Mouse (Mus musculus) limb, embryonic 13.5 days (tissue): Measurements from ENCODE around the gene Nme3. TPM values are rescaled to one million over a fixed set of nuclear protein-coding genes. Genes with fewer than 3 reads are reported as not detected.

Source experiments
- ATAC-seq: fragments of 200-750 bp; cut with Nextera tagmentation; 2 replicates; pipeline ENCODE4 v1.8.0; 2017; ENCODE audit warnings: low read depth, moderate number of reproducible peaks, moderate TSS enrichment; ENCODE audit not compliant: low FRiP score
- H3K27ac ChIP-seq: fragments of 300-500 bp; sonication (generic); 2 replicates; pipeline ENCODE4 v1.5.1; 2015; ENCODE audit warnings: inconsistent platforms, mild to moderate bottlenecking, moderate library complexity
- H3K27me3 ChIP-seq: fragments of 300-500 bp; sonication (generic); 2 replicates; pipeline ENCODE4 v1.6.1; 2015; ENCODE audit warnings: mild to moderate bottlenecking, inconsistent platforms
- H3K36me3 ChIP-seq: fragments of 300-500 bp; sonication (generic); 2 replicates; pipeline ENCODE4 v1.6.1; 2015; ENCODE audit warnings: inconsistent platforms, mild to moderate bottlenecking, moderate library complexity
- H3K4me1 ChIP-seq: fragments of 300-500 bp; sonication (generic); 2 replicates; pipeline ENCODE4 v1.6.1; 2015; ENCODE audit warnings: inconsistent platforms
- H3K4me2 ChIP-seq: fragments of 300-500 bp; sonication (generic); replicated peaks from 2 replicates; pipeline ENCODE4 v1.6.1; 2015; ENCODE audit warnings: inconsistent platforms, mild to moderate bottlenecking, moderate library complexity
- H3K4me3 ChIP-seq: fragments of 300-500 bp; sonication (generic); 2 replicates; pipeline ENCODE4 v1.5.1; 2015; ENCODE audit warnings: moderate library complexity, mild to moderate bottlenecking, inconsistent platforms
- H3K9ac ChIP-seq: fragments of 300-500 bp; sonication (generic); 2 replicates; pipeline ENCODE4 v1.6.1; 2015; ENCODE audit warnings: mild to moderate bottlenecking, inconsistent platforms
- H3K9me3 ChIP-seq: fragments of 300-500 bp; sonication (generic); 2 replicates; pipeline ENCODE4 v1.6.1; 2016; ENCODE audit warnings: inconsistent platforms
- WGBS: fragments of 180-500 bp; shearing (Covaris S2); methylation state at CpG from one replicate; pipeline ENCODE4 v1.1.7; 2015; 5-methylcytosine and 5-hydroxymethylcytosine counted together
- polyA plus RNA-seq: library from polyadenylated mRNA; unstranded; fragments of >200 nt; fragmentation: Nextera tagmentation; extraction: Ambion mirVana; gene quantifications from 2 replicates; pipeline ENCODE4 v1.2.1, GENCODE M21; 2015

Nme3 gene
- polyA plus RNA-seq, 1 experiment from 2014 or later = 38.2 TPM

- Histone ChIP-seq H3K27me3 (no peaks in the 10 kb centered on the region), H3K4me3 (peak overlapping the region; percentile 76), H3K27ac (no peak overlapping the region), H3K9ac (peak overlapping the region; percentile 72), H3K9me3 (no peaks in the 10 kb centered on the region), H3K36me3 (peaks cover 32% of the 10 kb centered on the region), H3K4me1 (peaks cover 25% of the 10 kb centered on the region), H3K4me2 (peak overlapping the region; percentile 94)
- WGBS = 27% methylated on average over 22 of the region's 22 CpGs
- ATAC-seq = no peak
These were observed 10.8 kb upstream of the Nme3 start for GRCm38 (mm10) chr17:24885356-24886133.

- ATAC-seq = peak; percentile 97
- Histone ChIP-seq H3K27me3 (no peaks in the 10 kb centered on the region), H3K36me3 (peaks cover 40% of the 10 kb centered on the region), H3K4me1 (peaks cover 25% of the 10 kb centered on the region), H3K4me2 (peak within 1 kb of the TSS; percentile 98), H3K4me3 (peak within 1 kb of the TSS; percentile 86), H3K9ac (peak within 1 kb of the TSS; percentile 86), H3K9me3 (no peaks in the 10 kb centered on the region), H3K27ac (no peak within 1 kb of the TSS; the same call in 1 of the 2 replicates)
- WGBS = under 1% methylated on average over 69 of the region's 69 CpGs
These were observed 10.0 kb upstream of the Nme3 start, which contains the start of the genes Nubp2 and Spsb3 for GRCm38 (mm10) chr17:24886134-24886931. TSS of gene Nubp2 (minus strand) at chr17:24886349. TSS of gene Spsb3 (plus strand) at chr17:24886643.

GRCm38 (mm10) chr17:24886932-24887271 lies 9.4 kb upstream of the Nme3 start:
- peak overlapping the region; percentile 86 for H3K4me3 ChIP-seq
- H3K27me3 ChIP-seq = no peaks in the 10 kb centered on the region
- H3K27ac ChIP-seq = no peak overlapping the region
- ATAC-seq = peak; percentile 4; the same call in 1 of the 2 replicates
- H3K9ac ChIP-seq = peak overlapping the region; percentile 86
- peak overlapping the region; percentile 98 for H3K4me2 ChIP-seq
- under 1% methylated on average over 18 of the region's 18 CpGs for WGBS
- peaks cover 46% of the 10 kb centered on the region for H3K36me3 ChIP-seq
- H3K9me3 ChIP-seq = no peaks in the 10 kb centered on the region
- peaks cover 25% of the 10 kb centered on the region for H3K4me1 ChIP-seq

DNA sequence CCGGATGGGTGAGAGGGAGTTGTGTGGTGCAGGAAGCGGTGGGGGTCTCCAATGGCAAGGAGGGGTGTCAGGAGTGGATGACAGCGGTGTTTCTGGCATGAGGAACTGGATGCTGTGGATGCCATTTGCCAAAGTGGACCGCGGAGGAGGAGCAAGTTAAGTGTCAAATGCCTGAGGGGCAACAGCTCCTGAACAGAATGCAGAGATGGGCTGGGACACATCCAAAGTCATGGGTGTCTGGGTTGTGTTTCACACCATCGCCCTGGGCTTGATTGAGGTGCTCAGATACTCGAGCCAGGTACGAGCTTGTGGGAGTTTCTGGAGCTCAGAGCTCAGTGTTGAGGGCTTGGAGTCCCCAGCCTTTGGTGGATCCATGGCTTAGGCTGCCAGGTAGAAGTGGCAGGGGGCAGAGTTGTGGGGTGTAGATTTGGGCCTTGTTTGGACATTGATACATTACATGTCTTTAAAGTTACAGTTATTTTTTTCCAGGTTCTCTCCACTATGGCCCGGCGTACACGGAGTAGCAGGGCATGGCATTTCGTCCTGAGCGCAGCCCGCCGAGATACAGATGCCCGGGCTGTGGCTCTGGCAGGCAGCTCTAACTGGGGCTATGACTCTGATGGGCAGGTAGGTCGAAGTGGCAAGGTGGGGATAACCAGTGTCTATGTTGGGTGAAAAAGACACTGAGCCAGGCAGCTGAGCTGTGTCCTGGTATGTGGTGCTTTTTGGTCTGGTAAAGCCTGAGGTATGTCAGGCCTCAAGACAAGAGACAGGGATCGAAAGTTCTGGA lies 8.8 kb upstream of the Nme3 start:
- peak overlapping the region; percentile 86 for H3K4me3 ChIP-seq
- peak overlapping the region; percentile 98 for H3K4me2 ChIP-seq
- H3K27ac ChIP-seq = no peak overlapping the region
- peaks cover 52% of the 10 kb centered on the region for H3K36me3 ChIP-seq
- 65% methylated on average over 18 of the region's 18 CpGs for WGBS
- ATAC-seq = no peak
- no peaks in the 10 kb centered on the region for H3K27me3 ChIP-seq
- H3K9ac ChIP-seq = peak overlapping the region; percentile 86
- H3K4me1 ChIP-seq = peaks cover 25% of the 10 kb centered on the region
- H3K9me3 ChIP-seq = no peaks in the 10 kb centered on the region

GRCm38 (mm10) chr17:24888862-24889261 lies 7.4 kb upstream of the Nme3 start:
- peaks cover 30% of the 10 kb centered on the region for H3K4me1 ChIP-seq
- no peak overlapping the region for H3K4me3 ChIP-seq
- 92% methylated on average over 3 of the region's 3 CpGs for whole genome bisulfite sequencing
- no peak overlapping the region for H3K27ac ChIP-seq
- peaks cover 53% of the 10 kb centered on the region for H3K36me3 ChIP-seq
- no peak overlapping the region for H3K4me2 ChIP-seq
- ATAC-seq = no peak
- H3K9ac ChIP-seq = no peak overlapping the region
- H3K9me3 ChIP-seq = no peaks in the 10 kb centered on the region
- no peaks in the 10 kb centered on the region for H3K27me3 ChIP-seq

GRCm38 (mm10) chr17:24890151-24891092 lies 5.9 kb upstream of the Nme3 start:
- H3K9me3 ChIP-seq = no peaks in the 10 kb centered on the region
- H3K27me3 ChIP-seq = no peaks in the 10 kb centered on the region
- peaks cover 32% of the 10 kb centered on the region for H3K4me1 ChIP-seq
- 85% methylated on average over 19 of the region's 19 CpGs for WGBS
- peaks cover 44% of the 10 kb centered on the region for H3K36me3 ChIP-seq
- ATAC-seq = no peak
- no peak overlapping the region for H3K9ac ChIP-seq
- H3K27ac ChIP-seq = no peak overlapping the region
- H3K4me2 ChIP-seq = no peak overlapping the region
- no peak overlapping the region for H3K4me3 ChIP-seq

- H3K9me3 ChIP-seq = no peaks in the 10 kb centered on the region
- no peak overlapping the region for H3K4me3 ChIP-seq
- 89% methylated on average over 13 of the region's 13 CpGs for WGBS
- ATAC-seq = no peak
- no peak overlapping the region for H3K27ac ChIP-seq
- H3K4me1 ChIP-seq = peaks cover 37% of the 10 kb centered on the region
- H3K9ac ChIP-seq = no peak overlapping the region
- H3K36me3 ChIP-seq = peaks cover 44% of the 10 kb centered on the region
- H3K4me2 ChIP-seq = no peak overlapping the region
- no peaks in the 10 kb centered on the region for H3K27me3 ChIP-seq
These were observed 5.0 kb upstream of the Nme3 start for GRCm38 (mm10) chr17:24891321-24891720.

- Histone ChIP-seq H3K4me2 (no peak overlapping the region), H3K9me3 (no peaks in the 10 kb centered on the region), H3K4me3 (no peak overlapping the region), H3K27ac (no peak overlapping the region), H3K4me1 (peaks cover 42% of the 10 kb centered on the region), H3K27me3 (no peaks in the 10 kb centered on the region), H3K9ac (no peak overlapping the region), H3K36me3 (peaks cover 53% of the 10 kb centered on the region)
- ATAC-seq = no peak
- WGBS = 94% methylated on average over 12 of the region's 12 CpGs
These were observed 3.5 kb upstream of the Nme3 start for GRCm38 (mm10) chr17:24892785-24893184.

DNA sequence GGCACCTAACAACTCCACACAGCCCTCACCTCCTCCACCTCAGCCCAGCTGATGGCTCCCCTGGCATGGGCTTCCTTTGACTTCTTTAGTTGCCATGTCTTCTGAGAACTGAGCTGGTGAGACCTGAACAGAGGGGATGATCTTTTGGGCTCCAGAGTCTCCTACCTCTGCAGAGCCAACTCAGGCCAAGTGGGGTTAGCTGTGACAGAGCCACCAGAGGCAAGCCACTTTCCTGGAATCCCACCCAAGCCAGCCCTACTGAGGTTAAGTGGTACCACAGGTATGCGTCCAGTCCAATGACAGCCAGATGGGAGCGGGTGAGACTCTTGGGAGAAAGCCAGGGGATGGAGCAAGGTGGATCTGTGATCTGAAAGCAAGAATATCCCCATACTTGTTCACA lies 3.0 kb upstream of the Nme3 start:
- H3K4me1 ChIP-seq = peaks cover 39% of the 10 kb centered on the region
- H3K4me3 ChIP-seq = peak overlapping the region; percentile 90
- WGBS = 90% methylated on average over 2 of the region's 2 CpGs
- no peaks in the 10 kb centered on the region for H3K27me3 ChIP-seq
- H3K27ac ChIP-seq = no peak overlapping the region
- ATAC-seq = no peak
- H3K4me2 ChIP-seq = peak overlapping the region; percentile 100
- H3K9me3 ChIP-seq = no peaks in the 10 kb centered on the region
- peaks cover 58% of the 10 kb centered on the region for H3K36me3 ChIP-seq
- 0 out of 2 replicates have a peak overlapping the region, but pooled peaks have one; percentile 94 for H3K9ac ChIP-seq

GRCm38 (mm10) chr17:24894061-24894994 lies 2.0 kb upstream of the Nme3 start:
- Histone ChIP-seq H3K4me3 (peak overlapping the region; percentile 90), H3K9ac (peak overlapping the region; percentile 94), H3K27me3 (no peaks in the 10 kb centered on the region), H3K4me2 (peak overlapping the region; percentile 100), H3K27ac (peak overlapping the region; percentile 87), H3K4me1 (peaks cover 36% of the 10 kb centered on the region), H3K36me3 (peaks cover 69% of the 10 kb centered on the region), H3K9me3 (no peaks in the 10 kb centered on the region)
- ATAC-seq = 0 out of 2 replicates have a peak, but pooled peaks have one; percentile 4
- 10% methylated on average over 31 of the region's 31 CpGs for WGBS
